Mouse (Mus musculus) adrenal gland, postnatal 14 days (tissue): ENCODE data around the gene Armcx6. TPM values are rescaled to one million over a fixed set of nuclear protein-coding genes. Genes with fewer than 3 reads are reported as not detected.
A peak's percentile ranks its signal among the peaks of the same experiment; 100 is the strongest.
"Not testable (repeated sequence)": the region's sequence is repeated elsewhere in the genome, so short reads cannot be mapped to it uniquely, and the experiment has no call there.

Experiments used
- DNase-seq: peaks from one replicate; pipeline ENCODE4 v3.0.0; 2021; ENCODE audit warnings: mixed read lengths
- long read RNA-seq, 2 experiments: library from polyadenylated mRNA; stranded (forward); transcript quantifications; one replicate each; pipeline ENCODE4 v2.0.0; 2021
- total RNA-seq: library from RNA; stranded (reverse); gene quantifications from 2 replicates; pipeline ENCODE4 v1.2.3, GENCODE M21; 2021

The Armcx6 gene
- 7.3 and 11.3 TPM in 2 replicates for total RNA-seq
- long read RNA-seq, experiment 1, transcript Armcx6-201 (4 exons, 2,024 nt) = major isoform, 8 of 9 reads
- long read RNA-seq, experiment 1, partial matches to known transcripts = 0 of 9 reads
- long read RNA-seq, experiment 1, other reads (novel, unspliced or antisense) = 1 of 9 reads
- long read RNA-seq, experiment 2, partial matches to known transcripts = 0 of 4 reads
- long read RNA-seq, experiment 2, other reads (novel, unspliced or antisense) = 0 of 4 reads

GRCm38 (mm10) chrX:134750764-134751592, at the start of gene Armcx6:
Gene Armcx6 (minus strand): TSS chrX:134751417.
- DNase-seq = peak; percentile 69

- no peak for DNase-seq
These were observed 36.5 kb upstream of the Armcx6 start for GRCm38 (mm10) chrX:134787728-134788127.

- not testable (repeated sequence) for DNase-seq
These were observed 12.4 kb upstream of the Armcx6 start for GRCm38 (mm10) chrX:134763428-134764198.

- peak; percentile 11 for DNase-seq
These were observed 6.2 kb upstream of the Armcx6 start for GRCm38 (mm10) chrX:134757293-134757995.

- peak; percentile 74 for DNase-seq
These were observed 5.4 kb upstream of the Armcx6 start, which contains the start of gene Armcx3 for GRCm38 (mm10) chrX:134756434-134757292. Gene Armcx3 (plus strand): TSS chrX:134756595.

GRCm38 (mm10) chrX:134752584-134752983, 1.4 kb upstream of the Armcx6 start:
- DNase-seq = no peak

DNA sequence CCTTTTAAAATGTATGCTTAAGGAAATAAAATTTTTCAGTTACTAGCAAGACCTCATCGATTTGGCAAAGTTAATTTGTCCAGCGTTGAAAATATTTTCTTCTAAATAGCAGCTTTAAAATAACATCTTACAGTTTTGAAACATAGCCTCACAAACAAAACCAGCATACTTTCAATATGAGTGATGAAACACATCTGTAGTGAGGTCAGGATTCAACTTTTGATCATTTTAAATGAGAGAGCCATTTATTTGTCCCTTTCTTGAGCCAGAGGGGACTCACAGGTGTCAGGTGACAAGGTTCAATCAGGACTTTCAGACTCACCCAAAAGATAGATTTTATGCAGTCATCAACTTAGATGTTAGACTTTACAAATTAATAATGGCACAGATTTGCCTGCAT, 693 bp upstream of the Armcx6 start:
- no peak for DNase-seq

DNA sequence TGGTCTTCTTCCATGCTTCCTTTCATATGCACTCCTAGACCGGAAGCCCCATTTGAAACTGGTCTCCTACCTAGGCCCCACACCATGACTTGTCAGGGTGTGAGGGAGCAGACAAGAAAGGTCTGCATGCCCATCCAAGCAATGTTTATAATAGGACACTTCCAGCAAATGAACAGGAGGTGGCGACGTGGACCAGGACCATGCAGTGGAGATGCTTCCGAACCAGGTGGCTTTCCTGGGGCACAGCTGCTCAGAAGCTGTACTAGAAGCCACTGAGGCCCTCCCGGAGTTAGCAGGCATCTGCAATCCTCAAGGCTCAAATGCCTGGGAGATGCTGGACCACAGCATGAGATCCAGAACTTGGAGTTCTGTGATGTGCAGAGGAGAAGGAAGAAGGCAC, 4.8 kb downstream of the Armcx6 start:
- peak; percentile 46 for DNase-seq

DNA sequence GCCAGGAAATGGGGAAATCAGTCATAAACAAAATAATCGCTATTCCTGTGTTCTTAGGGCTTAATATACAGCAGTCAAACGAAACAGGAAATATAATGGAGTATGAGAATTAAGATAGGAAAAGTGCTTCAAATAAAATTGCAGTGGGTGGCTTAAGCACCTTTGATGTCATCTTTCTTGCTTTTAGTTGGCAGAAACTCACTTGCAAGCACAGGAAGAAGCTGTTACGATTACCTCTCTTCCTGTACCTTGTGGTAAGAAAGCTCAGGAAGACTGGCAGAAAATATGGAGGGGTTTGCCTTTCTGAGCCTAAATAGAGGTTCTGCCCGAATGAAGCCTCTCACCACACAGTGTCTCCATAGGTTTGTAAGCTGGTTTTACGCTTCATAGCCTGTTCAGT, 9.4 kb downstream of the Armcx6 start:
- no peak for DNase-seq

- no peak for DNase-seq
These were observed 12.1 kb downstream of the Armcx6 start for GRCm38 (mm10) chrX:134739160-134739559.

DNA sequence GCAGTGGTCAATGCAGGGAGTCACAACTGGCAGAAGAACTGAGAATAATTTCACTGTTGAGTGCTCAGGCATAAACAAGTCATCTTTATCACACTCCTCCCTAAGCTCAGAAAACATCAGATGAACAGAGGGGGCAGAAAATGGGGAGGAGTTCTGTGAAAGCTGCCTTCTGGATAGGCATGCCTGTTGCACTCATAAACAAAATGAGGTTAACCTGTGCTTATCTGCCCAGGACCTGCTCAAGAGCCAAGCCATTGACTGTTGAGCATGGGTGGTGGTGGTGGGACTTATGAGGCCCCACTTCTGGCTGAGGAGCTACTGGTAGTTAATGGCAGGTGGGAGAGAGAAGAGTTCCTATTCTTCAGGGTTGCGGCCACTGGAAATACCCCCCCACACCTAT, 13.4 kb downstream of the Armcx6 start:
- no peak for DNase-seq

- DNase-seq = no peak
These were observed 21.4 kb downstream of the Armcx6 start for GRCm38 (mm10) chrX:134729778-134730177.

DNA sequence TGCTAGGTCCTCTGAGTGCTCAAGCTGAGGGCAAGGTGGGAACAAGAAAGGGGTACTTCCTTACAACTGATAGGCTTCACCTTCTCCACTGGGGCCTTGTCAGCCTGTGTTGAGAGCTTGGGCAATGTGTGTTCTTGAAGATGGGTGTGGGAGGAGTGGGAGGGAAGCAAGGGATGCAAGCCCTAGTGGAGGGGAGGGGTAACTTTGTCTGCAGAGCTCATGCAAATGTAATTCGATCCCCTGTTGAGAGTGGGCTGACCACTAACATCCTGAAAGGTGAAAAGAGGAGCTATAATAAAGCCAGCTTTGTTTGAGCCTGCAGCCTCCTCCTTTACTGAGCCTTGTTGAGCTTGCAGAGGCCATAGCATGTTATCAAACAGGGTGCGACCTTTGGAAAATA, 27.5 kb downstream of the Armcx6 start:
- DNase-seq = not testable (repeated sequence)

DNA sequence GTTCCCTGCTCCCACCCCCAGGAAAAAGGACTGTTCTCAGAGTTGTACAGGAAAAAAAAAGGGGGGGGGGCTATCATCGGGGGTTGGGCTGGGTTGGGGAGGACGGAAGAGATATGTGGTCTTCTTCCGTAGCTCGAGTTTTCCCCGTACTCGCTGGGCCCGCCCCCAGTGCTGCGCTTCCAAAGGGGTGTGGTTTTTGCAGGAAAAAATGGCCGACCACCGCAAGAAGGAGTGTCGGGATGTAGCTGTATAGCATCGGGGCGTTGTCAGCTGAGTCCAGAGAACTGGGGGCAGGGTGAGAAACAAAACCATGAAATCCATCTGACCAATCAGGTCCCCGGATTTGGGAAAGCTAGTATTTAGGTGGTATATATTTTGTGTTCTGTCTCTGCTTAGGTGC, 32.7 kb downstream of the Armcx6 start:
- DNase-seq = peak; percentile 78

DNA sequence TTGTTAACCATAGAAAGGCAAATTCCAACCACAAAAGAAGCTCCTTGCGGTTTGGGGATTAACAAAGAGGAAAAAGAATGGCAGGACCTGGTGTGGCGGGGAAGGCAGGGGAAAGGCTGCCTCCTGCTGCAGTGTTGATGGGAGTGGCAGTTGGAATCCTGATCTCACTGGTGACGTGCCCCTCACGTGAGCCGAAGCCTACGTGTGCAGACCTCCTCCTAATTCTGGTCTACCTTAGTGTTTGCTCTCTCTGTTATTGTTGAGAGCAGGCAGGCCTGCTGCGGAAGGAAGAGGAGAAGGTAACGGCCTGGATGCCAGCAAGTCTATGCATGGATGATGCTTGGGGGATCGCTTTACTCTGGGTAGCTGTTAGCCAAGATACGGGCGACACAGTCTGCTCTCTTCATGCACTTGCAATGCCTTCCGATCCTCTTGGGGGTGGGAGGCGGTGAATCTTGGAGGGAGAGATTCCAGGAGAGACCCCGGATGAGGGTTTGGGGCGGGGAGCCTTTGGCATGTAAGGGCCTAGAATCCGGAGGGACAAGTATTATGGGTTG, 33.4 kb downstream of the Armcx6 start, which contains the start of gene Armcx1:
Gene Armcx1 (plus strand): TSS at position 212 of the 557 bp plus-strand sequence.
- peak; percentile 76 for DNase-seq

DNA sequence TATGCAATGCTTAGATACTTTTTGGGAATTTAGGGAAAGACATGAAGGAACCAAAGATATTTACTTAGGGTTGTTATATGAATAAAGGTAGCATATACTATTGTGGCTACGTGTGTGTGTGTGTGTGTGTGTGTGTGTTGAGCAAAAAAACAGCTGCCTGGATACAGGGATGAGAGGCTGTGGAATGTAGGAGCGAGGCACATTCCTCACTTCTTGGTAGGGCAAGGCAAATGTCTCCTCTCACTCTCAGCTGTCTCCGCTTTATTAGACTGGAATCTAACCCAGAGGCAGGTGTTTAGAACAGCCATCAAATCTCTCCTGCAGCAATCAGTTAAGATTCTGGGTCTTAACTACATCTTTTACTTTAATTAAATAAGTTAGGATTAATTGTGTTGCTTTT, 34.4 kb downstream of the Armcx6 start:
- no peak for DNase-seq
